Mouse (Mus musculus) limb, embryonic 12.5 days (tissue): ENCODE measurements around the gene Hspb3. TPM values are rescaled to one million over a fixed set of nuclear protein-coding genes. Genes with fewer than 3 reads are reported as not detected.

Source experiments
- ATAC-seq: fragments of 200-750 bp; cut with Nextera tagmentation; 2 replicates; pipeline ENCODE4 v1.8.0; 2017; ENCODE audit warnings: low read depth, moderate TSS enrichment; ENCODE audit not compliant: insufficient number of reproducible peaks, insufficient read depth, low FRiP score, low TSS enrichment
- H3K27ac ChIP-seq: fragments of 300-500 bp; sonication (generic); 2 replicates; pipeline ENCODE4 v1.5.1; 2016; ENCODE audit warnings: mild to moderate bottlenecking, moderate library complexity
- H3K27me3 ChIP-seq: fragments of 300-500 bp; sonication (generic); 2 replicates; pipeline ENCODE4 v1.6.1; 2016; ENCODE audit warnings: mild to moderate bottlenecking, moderate library complexity
- H3K36me3 ChIP-seq: fragments of 300-500 bp; sonication (generic); 2 replicates; pipeline ENCODE4 v1.6.1; 2016; ENCODE audit warnings: mild to moderate bottlenecking, moderate library complexity
- H3K4me1 ChIP-seq: fragments of 300-500 bp; sonication (generic); replicated peaks from 2 replicates; pipeline ENCODE4 v1.6.1; 2016
- H3K4me2 ChIP-seq: fragments of 300-500 bp; sonication (generic); 2 replicates; pipeline ENCODE4 v1.6.1; 2016; ENCODE audit warnings: mild to moderate bottlenecking, moderate library complexity
- H3K4me3 ChIP-seq: fragments of 300-500 bp; sonication (generic); replicated peaks from 2 replicates; pipeline ENCODE4 v1.5.1; 2016; ENCODE audit warnings: mild to moderate bottlenecking
- H3K9ac ChIP-seq: fragments of 300-500 bp; sonication (generic); replicated peaks from 2 replicates; pipeline ENCODE4 v1.6.1; 2016; ENCODE audit warnings: mild to moderate bottlenecking, moderate library complexity
- H3K9me3 ChIP-seq: fragments of 300-500 bp; sonication (generic); 2 replicates; pipeline ENCODE4 v1.6.1; 2016; ENCODE audit warnings: mild to moderate bottlenecking, moderate library complexity
- WGBS: fragments of 180-500 bp; shearing (Covaris S2); methylation state at CpG from one replicate; pipeline ENCODE4 v1.1.7; 2016; 5-methylcytosine and 5-hydroxymethylcytosine counted together
- polyA plus RNA-seq: library from polyadenylated mRNA; unstranded; fragments of >200 nt; fragmentation: Nextera tagmentation; extraction: Ambion mirVana; gene quantifications from 2 replicates; pipeline ENCODE4 v1.2.1, GENCODE M21; 2016

Hspb3 gene
- polyA plus RNA-seq, 1 experiment from 2014 or later = 4.0 TPM

- H3K4me2 ChIP-seq = peak overlapping the region; percentile 93
- H3K36me3 ChIP-seq = peaks cover 15% of the 10 kb centered on the region
- H3K4me3 ChIP-seq = peak overlapping the region; percentile 95
- no peaks in the 10 kb centered on the region for H3K9me3 ChIP-seq
- peak overlapping the region; percentile 97 for H3K9ac ChIP-seq
- 18% methylated on average over 8 of the region's 8 CpGs for WGBS
- H3K27me3 ChIP-seq = no peaks in the 10 kb centered on the region
- H3K27ac ChIP-seq = peak overlapping the region; percentile 77
- ATAC-seq = no peak
- peaks cover 62% of the 10 kb centered on the region for H3K4me1 ChIP-seq
These were observed 47.4 kb downstream of the Hspb3 start for GRCm38 (mm10) chr13:113615971-113616671.

- H3K9me3 ChIP-seq = no peaks in the 10 kb centered on the region
- 3% methylated on average over 10 of the region's 10 CpGs for WGBS
- H3K27me3 ChIP-seq = no peaks in the 10 kb centered on the region
- H3K9ac ChIP-seq = peak overlapping the region; percentile 97
- H3K4me1 ChIP-seq = peaks cover 63% of the 10 kb centered on the region
- H3K4me3 ChIP-seq = peak overlapping the region; percentile 95
- peak overlapping the region; percentile 93 for H3K4me2 ChIP-seq
- H3K27ac ChIP-seq = peak overlapping the region; percentile 77
- H3K36me3 ChIP-seq = peaks cover 19% of the 10 kb centered on the region
- ATAC-seq = no peak
These were observed 47.9 kb downstream of the Hspb3 start for GRCm38 (mm10) chr13:113615546-113615941.

GRCm38 (mm10) chr13:113614635-113615545, 48.6 kb downstream of the Hspb3 start:
- no peaks in the 10 kb centered on the region for H3K27me3 ChIP-seq
- peak overlapping the region; percentile 95 for H3K4me3 ChIP-seq
- no peaks in the 10 kb centered on the region for H3K9me3 ChIP-seq
- peak overlapping the region; percentile 97 for H3K9ac ChIP-seq
- no peak for ATAC-seq
- H3K27ac ChIP-seq = peak overlapping the region; percentile 77
- H3K4me1 ChIP-seq = peaks cover 63% of the 10 kb centered on the region
- peaks cover 26% of the 10 kb centered on the region for H3K36me3 ChIP-seq
- WGBS = 20% methylated on average over 24 of the region's 24 CpGs
- peak overlapping the region; percentile 93 for H3K4me2 ChIP-seq

GRCm38 (mm10) chr13:113613882-113614281, 49.6 kb downstream of the Hspb3 start:
- Histone ChIP-seq H3K9ac (peak overlapping the region; percentile 42; the same call in 1 of the 2 replicates), H3K4me3 (peak overlapping the region; percentile 95), H3K4me2 (peak overlapping the region; percentile 93), H3K9me3 (no peaks in the 10 kb centered on the region), H3K27me3 (no peaks in the 10 kb centered on the region), H3K27ac (no peak overlapping the region), H3K36me3 (peaks cover 30% of the 10 kb centered on the region), H3K4me1 (peaks cover 71% of the 10 kb centered on the region)
- WGBS = 44% methylated on average over 10 of the region's 10 CpGs
- ATAC-seq = no peak

- H3K4me2 ChIP-seq = peak overlapping the region; percentile 93
- H3K9me3 ChIP-seq = no peaks in the 10 kb centered on the region
- no peak for ATAC-seq
- peaks cover 33% of the 10 kb centered on the region for H3K36me3 ChIP-seq
- peak overlapping the region; percentile 42; the same call in 1 of the 2 replicates for H3K9ac ChIP-seq
- no peaks in the 10 kb centered on the region for H3K27me3 ChIP-seq
- H3K27ac ChIP-seq = 0 out of 2 replicates have a peak overlapping the region, but pooled peaks have one; percentile 1
- H3K4me1 ChIP-seq = peaks cover 71% of the 10 kb centered on the region
- WGBS = 6% methylated on average over 12 of the region's 12 CpGs
- H3K4me3 ChIP-seq = peak overlapping the region; percentile 95
These were observed 50.1 kb downstream of the Hspb3 start for GRCm38 (mm10) chr13:113613341-113613740.

Other genes starting within 250 kb of the Hspb3 start
- 40.6 and 41.5 TPM in 2 replicates for gene Snx18, start 45.1 kb downstream of the Hspb3 start, polyA plus RNA-seq
- gene Arl15, start 130.8 kb upstream of the Hspb3 start, polyA plus RNA-seq = 17.4 and 17.8 TPM in 2 replicates